Mouse (Mus musculus) adrenal gland, adult (tissue): Measurements from ENCODE around the gene Kmt5b.

Experiments used
- DNase-seq, 2 experiments: peaks; one replicate each; pipeline ENCODE4 v3.0.0; 2022 to 2023; ENCODE audit warnings: low spot score in 1 of 2; ENCODE audit not compliant: inconsistent age in 2 of 2

Gene Kmt5b

DNA sequence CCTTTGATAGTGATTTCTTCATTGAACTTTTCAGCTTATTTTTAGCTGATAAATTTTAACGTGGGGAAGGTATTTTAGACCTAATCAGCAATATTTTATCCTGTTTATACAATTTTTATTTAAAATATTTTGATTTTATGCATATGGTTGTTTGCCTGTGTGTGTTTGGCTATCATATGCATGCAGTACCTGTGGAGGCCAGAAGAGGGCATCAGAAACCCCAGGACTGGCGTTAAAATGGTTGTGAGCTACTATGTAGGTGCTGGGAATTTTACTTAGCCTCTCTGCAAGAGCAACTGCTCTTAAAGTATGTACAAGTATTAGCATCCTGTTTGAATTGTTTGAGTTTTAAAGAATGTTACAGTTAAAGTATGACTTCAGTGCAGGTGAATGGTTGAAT is 97.7 kb downstream of the Kmt5b start:
- no peak for DNase-seq
